Mouse (Mus musculus) heart, adult 2 months (tissue): ENCODE results near the gene Gpt2. TPM values are rescaled to one million over a fixed set of nuclear protein-coding genes. Genes with fewer than 3 reads are reported as not detected.

Experiments
- DNase-seq, 2 experiments: peaks; one replicate each; pipeline ENCODE4 v3.0.0; 2021
- H3K27ac ChIP-seq: fragments of 200-600 bp; 2 replicates; pipeline ENCODE4 v1.8.1; 2022
- H3K27me3 ChIP-seq: fragments of 200-500 bp; 2 replicates; pipeline ENCODE4 v1.6.1; 2012; ENCODE audit warnings: mild to moderate bottlenecking, low read length, inconsistent platforms, mixed read lengths; ENCODE audit not compliant: control insufficient read depth, insufficient read depth
- H3K36me3 ChIP-seq: fragments of 200-500 bp; 2 replicates; pipeline ENCODE4 v1.6.1; 2012; ENCODE audit warnings: low read length, inconsistent platforms; ENCODE audit not compliant: control insufficient read depth, insufficient read depth
- H3K4me1 ChIP-seq: fragments of 200-500 bp; 2 replicates; pipeline ENCODE4 v1.6.1; 2011; ENCODE audit warnings: low read length; ENCODE audit not compliant: control insufficient read depth, insufficient read depth
- H3K4me3 ChIP-seq: fragments of 200-600 bp; 2 replicates; pipeline ENCODE4 v1.8.1; 2022
- H3K79me2 ChIP-seq: fragments of 200-500 bp; replicated peaks from 2 replicates; pipeline ENCODE4 v1.6.1; 2012; ENCODE audit warnings: mild to moderate bottlenecking, inconsistent platforms, low read length, moderate library complexity, mixed read lengths; ENCODE audit not compliant: control insufficient read depth, insufficient read depth
- H3K9ac ChIP-seq: fragments of 200-500 bp; 2 replicates; pipeline ENCODE4 v1.6.1; 2012; ENCODE audit warnings: low read depth, mild to moderate bottlenecking, control low read depth, inconsistent platforms, low read length, mixed read lengths
- CTCF ChIP-seq: fragments of 200-600 bp; IDR thresholded peaks from 2 replicates; pipeline ENCODE4 v1.8.1; 2022; ENCODE audit warnings: antibody characterized with exemption, mild to moderate bottlenecking, moderate library complexity
- EP300 ChIP-seq: fragments of 200-500 bp; IDR thresholded peaks from 2 replicates; pipeline ENCODE4 v1.6.1; 2011; ENCODE audit warnings: low read depth, low read length, control low read depth; ENCODE audit not compliant: insufficient read depth
- POLR2A ChIP-seq: fragments of 200-500 bp; IDR thresholded peaks from 2 replicates; pipeline ENCODE4 v1.6.1; 2011; ENCODE audit warnings: mild to moderate bottlenecking, low read depth, low read length, control low read depth; ENCODE audit not compliant: insufficient read depth
- WGBS: fragments of 180-500 bp; shearing (Covaris S2); methylation state at CpG from one replicate; pipeline ENCODE4 v1.1.7; 2018; 5-methylcytosine and 5-hydroxymethylcytosine counted together
- intact Hi-C: fragments of 180-260 bp; cut with DNase I; formaldehyde crosslinking; loops from one replicate; pipeline ENCODE4 v1.15.1; 2025
- long read RNA-seq: library from polyadenylated mRNA; stranded (forward); transcript quantifications from one replicate; pipeline ENCODE4 v2.0.0, GENCODE M21; 2021
- polyA plus RNA-seq: library from polyadenylated mRNA; depleted of rRNA; stranded (reverse); fragments of >200 nt; gene quantifications from 2 replicates; pipeline ENCODE4 v1.2.3, GENCODE M21; 2012; rRNA removed
- total RNA-seq, 2 experiments: library from RNA; stranded (reverse); gene quantifications; 2 replicates each; pipeline ENCODE4 v1.2.3; 2021

Gpt2 gene
- 10 to 100 TPM; 32.4 to 35.2 TPM for total RNA-seq
- 19.7 and 30.0 TPM in 2 replicates for polyA plus RNA-seq
- long read RNA-seq, transcript Gpt2-201 (12 exons, 3,639 nt): major isoform, 33 of 41 reads
- long read RNA-seq, partial matches to known transcripts: 4 of 41 reads
- long read RNA-seq, other reads (novel, unspliced or antisense): 3 of 41 reads

GRCm38 (mm10) chr8:85492125-85492875 is at the start of gene Gpt2:
Gene Gpt2, plus strand, starts transcription at chr8:85492576.
- H3K79me2 ChIP-seq: no peaks in the 10 kb centered on the region

DNA sequence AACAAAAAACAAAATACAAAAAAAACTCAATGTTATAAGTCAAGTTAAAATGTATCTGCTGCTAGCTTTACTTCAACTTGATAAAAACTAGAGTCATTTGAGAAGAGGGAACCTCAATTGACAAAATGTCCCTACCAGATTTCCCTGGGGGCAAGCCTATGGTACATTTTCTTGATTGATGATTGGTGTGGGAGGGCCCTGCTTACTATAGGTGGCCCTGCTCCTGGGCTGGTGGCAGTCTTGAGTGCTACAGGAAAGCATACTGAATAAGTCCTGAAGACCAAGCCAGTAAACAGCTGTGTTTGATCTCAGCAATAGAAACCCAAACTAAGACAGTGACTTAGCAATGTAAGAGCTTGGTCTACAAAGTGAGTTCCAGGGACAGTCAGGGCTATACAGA is 48.3 kb upstream of the Gpt2 start:
- TF ChIP-seq CTCF (no peak), EP300 (no peak), POLR2A (no peak)
- Histone ChIP-seq H3K9ac (no peak overlapping the region), H3K4me1 (no peaks in the 10 kb centered on the region), H3K27me3 (no peaks in the 10 kb centered on the region), H3K79me2 (no peaks in the 10 kb centered on the region), H3K4me3 (no peak overlapping the region), H3K36me3 (no peaks in the 10 kb centered on the region), H3K27ac (no peak overlapping the region)
- no peak for DNase-seq
- intact Hi-C loops: no loop called here

More at GRCm38 (mm10) chr8:85492125-85492875, at the start of gene Gpt2:
- H3K27ac ChIP-seq: peak within 1 kb of the TSS; percentile 71
- no peaks in the 10 kb centered on the region for H3K36me3 ChIP-seq
- H3K4me3 ChIP-seq: peak within 1 kb of the TSS; percentile 92
- peak; percentile 93 to 94 for DNase-seq
- peaks cover 2% of the 10 kb centered on the region; the same call in 1 of the 2 replicates for H3K4me1 ChIP-seq
- under 1% methylated on average over 41 of the region's 41 CpGs for WGBS
- intact Hi-C loops: loop anchor here (5.0 kb wide), 1 partner anchor 60 kb away; the partner anchor contains the start of gene 4921524J17Rik
- TF ChIP-seq EP300 (no peak), POLR2A (peak; percentile 63), CTCF (peak; percentile 24; the same call in 1 of the 2 replicates)
- H3K27me3 ChIP-seq: no peaks in the 10 kb centered on the region
- H3K9ac ChIP-seq: peak within 1 kb of the TSS; percentile 84

DNA sequence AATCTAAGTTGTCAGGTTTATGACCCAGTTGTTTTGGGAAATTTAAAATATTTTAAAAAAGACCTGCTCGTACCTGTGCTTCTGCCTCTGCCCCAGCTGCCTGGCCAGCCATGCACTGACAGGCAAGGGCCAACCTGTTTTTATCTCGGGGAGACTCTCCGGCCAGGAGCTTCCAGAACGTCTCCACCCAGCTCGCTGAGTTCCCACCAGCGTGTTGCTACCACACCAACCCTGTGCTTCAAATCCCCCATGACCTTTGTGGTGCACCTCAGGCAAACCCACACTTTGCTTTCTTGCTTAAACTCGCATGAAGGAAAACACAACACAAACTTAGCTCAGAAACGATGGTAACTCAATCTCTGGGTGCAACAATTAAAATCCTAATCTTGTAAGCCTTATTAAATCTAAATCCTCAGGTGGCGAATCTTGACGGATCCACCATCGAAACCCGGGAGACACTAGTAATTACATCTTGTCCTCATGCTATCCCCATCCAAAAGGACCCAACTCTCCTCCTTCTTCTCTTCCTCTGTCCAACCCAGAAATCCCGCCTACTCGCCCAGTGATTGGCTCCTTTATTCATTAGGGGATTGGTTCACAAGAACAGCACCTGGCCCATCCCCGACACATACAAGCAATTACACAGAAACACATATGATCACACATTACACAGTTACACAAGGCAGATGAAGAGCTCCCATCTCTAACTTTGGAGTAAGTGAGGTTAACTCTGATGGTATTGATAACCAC is 46.3 kb upstream of the Gpt2 start:
- TF ChIP-seq POLR2A (no peak), CTCF (no peak), EP300 (no peak)
- Histone ChIP-seq H3K4me3 (no peak overlapping the region), H3K27ac (no peak overlapping the region), H3K36me3 (no peaks in the 10 kb centered on the region), H3K79me2 (no peaks in the 10 kb centered on the region), H3K4me1 (no peaks in the 10 kb centered on the region), H3K27me3 (no peaks in the 10 kb centered on the region), H3K9ac (no peak overlapping the region)
- no peak for DNase-seq
- intact Hi-C loops: no loop called here
- 81% methylated on average over 15 of the region's 15 CpGs for WGBS

DNA sequence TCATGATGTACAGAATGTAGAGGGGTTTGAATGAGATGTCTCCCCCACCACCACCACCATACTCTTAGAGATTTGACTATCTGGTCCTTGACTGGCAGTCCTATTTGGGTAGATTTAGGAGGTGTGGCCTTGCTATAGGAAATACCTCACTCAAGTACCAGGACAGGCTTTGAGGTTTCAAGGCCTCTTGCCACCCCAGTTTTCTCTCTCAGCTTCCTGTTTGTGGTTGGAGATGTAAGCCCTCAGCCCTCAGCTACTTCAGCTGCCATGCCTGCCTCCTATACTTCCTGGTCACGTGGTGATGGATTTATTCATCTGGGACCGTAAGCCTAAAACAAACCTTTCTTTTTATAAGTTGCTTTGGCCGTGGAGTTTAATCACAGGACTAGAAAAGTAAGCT is 42.0 kb upstream of the Gpt2 start:
- no peak overlapping the region for H3K9ac ChIP-seq
- intact Hi-C loops: loop anchor here (10.0 kb wide), 1 partner anchor 1134 kb away; the partner anchor contains the start of gene Abcc12
- TF ChIP-seq EP300 (no peak), POLR2A (no peak), CTCF (no peak)
- H3K27me3 ChIP-seq: no peaks in the 10 kb centered on the region
- no peak overlapping the region for H3K27ac ChIP-seq
- WGBS: 80% methylated on average over 3 of the region's 3 CpGs
- no peak overlapping the region for H3K4me3 ChIP-seq
- DNase-seq: no peak
- no peaks in the 10 kb centered on the region for H3K79me2 ChIP-seq
- no peaks in the 10 kb centered on the region for H3K36me3 ChIP-seq
- no peaks in the 10 kb centered on the region; the same call in 1 of the 2 replicates for H3K4me1 ChIP-seq

DNA sequence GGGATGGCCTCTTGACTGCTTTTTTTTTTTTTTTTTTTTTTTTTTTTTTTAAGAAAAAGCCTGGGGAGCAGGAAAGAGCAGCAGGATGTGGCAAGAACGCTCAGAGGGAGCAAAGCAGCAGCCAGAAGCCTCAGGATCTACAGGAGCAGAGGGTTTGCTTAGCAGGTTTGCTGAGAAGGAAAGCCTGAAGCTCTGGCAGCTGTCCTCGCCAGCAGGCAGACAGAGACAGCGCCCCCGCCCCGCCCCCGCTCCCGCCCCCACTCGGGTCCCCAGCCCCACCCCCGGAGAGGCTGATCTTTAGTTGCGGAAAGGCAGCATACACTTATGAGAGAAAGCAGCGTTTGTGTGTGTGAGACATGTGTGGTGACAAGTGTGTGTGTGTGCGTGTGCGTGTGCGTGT is 40.0 kb upstream of the Gpt2 start:
- Histone ChIP-seq H3K9ac (no peak overlapping the region), H3K79me2 (no peaks in the 10 kb centered on the region), H3K27ac (no peak overlapping the region), H3K4me3 (no peak overlapping the region), H3K27me3 (no peaks in the 10 kb centered on the region), H3K36me3 (no peaks in the 10 kb centered on the region), H3K4me1 (no peaks in the 10 kb centered on the region; the same call in 1 of the 2 replicates)
- 23% methylated on average over 14 of the region's 14 CpGs for WGBS
- intact Hi-C loops: loop anchor here (10.0 kb wide), 1 partner anchor 1132 kb away; the partner anchor contains the start of gene Abcc12
- DNase-seq: no peak
- no peak for TF ChIP-seq POLR2A
- no peak for TF ChIP-seq CTCF
- TF ChIP-seq EP300: no peak

DNA sequence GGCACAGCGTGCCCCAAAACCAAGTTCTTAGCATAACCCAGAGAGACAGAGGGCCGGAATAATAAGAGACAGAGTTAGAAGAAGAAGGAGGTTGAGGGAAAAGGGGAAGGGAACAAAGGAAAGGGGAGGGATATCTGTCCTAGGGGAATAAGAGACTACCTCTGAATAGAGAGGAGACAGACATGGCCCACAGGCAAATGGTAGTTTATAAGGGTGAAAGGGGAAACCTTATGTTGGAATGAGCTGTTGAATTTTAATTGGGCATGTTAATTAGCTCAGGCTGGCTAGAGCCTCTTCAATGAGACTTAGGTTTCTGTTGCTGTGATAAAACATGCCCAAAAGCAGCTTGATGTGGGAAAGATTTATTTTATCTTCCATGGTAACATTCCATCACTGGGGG is 39.1 kb upstream of the Gpt2 start:
- Histone ChIP-seq H3K4me3 (no peak overlapping the region), H3K27me3 (no peaks in the 10 kb centered on the region), H3K9ac (no peak overlapping the region), H3K4me1 (no peaks in the 10 kb centered on the region; the same call in 1 of the 2 replicates), H3K79me2 (no peaks in the 10 kb centered on the region), H3K36me3 (no peaks in the 10 kb centered on the region), H3K27ac (no peak overlapping the region)
- no peak for DNase-seq
- intact Hi-C loops: loop anchor here (10.0 kb wide), 1 partner anchor 1132 kb away; the partner anchor contains the start of gene Abcc12
- TF ChIP-seq EP300 (no peak), POLR2A (no peak), CTCF (no peak)
- WGBS: 98% methylated on average over 2 of the region's 2 CpGs
